Mouse (Mus musculus): ENCODE results near the gene Prrt3. TPM values are rescaled to one million over a fixed set of nuclear protein-coding genes. Genes with fewer than 3 reads are reported as not detected.

Prrt3 gene
- polyA plus RNA-seq (2015; fragmentation: Nextera tagmentation; extraction: Ambion mirVana) = 0.22 and 0.42 TPM in 2 replicates

- Histone ChIP-seq H3K27ac (ENCODE audit: low read length) (no peak within 1 kb of the TSS), H3K4me3 (ENCODE audit: low read length) (peak within 1 kb of the TSS; percentile 40), H3K27me3 (replicated peaks; ENCODE audit: control insufficient read depth, insufficient read depth, low read length) (peaks cover 13% of the 10 kb centered on the region), H3K4me1 (ENCODE audit: control insufficient read depth, insufficient read depth, low read length) (peaks cover 3% of the 10 kb centered on the region; the same call in 1 of the 2 replicates), H3K9me3 (ENCODE audit: control insufficient read depth, low read length) (no peaks in the 10 kb centered on the region), H3K36me3 (ENCODE audit: control insufficient read depth, insufficient read depth, low read length) (no peaks in the 10 kb centered on the region), H3K9ac (ENCODE audit: low read depth, low read length) (peak within 1 kb of the TSS; percentile 49), H3K4me2 (ENCODE audit: low read depth, low read length) (peak within 1 kb of the TSS; percentile 44)
- WGBS = 5% methylated on average over 32 of the region's 32 CpGs
- no peak for ATAC-seq
These were observed at the start of gene Prrt3 for GRCm38 (mm10) chr6:113501388-113502084. Prrt3 (minus strand) TSS chr6:113501931.

GRCm38 (mm10) chr6:113543906-113544481 lies 42.3 kb upstream of the Prrt3 start:
- Histone ChIP-seq H3K9me3 (ENCODE audit: control insufficient read depth, low read length) (no peaks in the 10 kb centered on the region), H3K27me3 (replicated peaks; ENCODE audit: control insufficient read depth, insufficient read depth, low read length) (no peaks in the 10 kb centered on the region), H3K4me3 (ENCODE audit: low read length) (no peak overlapping the region), H3K27ac (ENCODE audit: low read length) (no peak overlapping the region), H3K4me1 (ENCODE audit: control insufficient read depth, insufficient read depth, low read length) (no peaks in the 10 kb centered on the region), H3K36me3 (ENCODE audit: control insufficient read depth, insufficient read depth, low read length) (no peaks in the 10 kb centered on the region; the same call in 1 of the 2 replicates), H3K4me2 (ENCODE audit: low read depth, low read length) (no peak overlapping the region), H3K9ac (ENCODE audit: low read depth, low read length) (no peak overlapping the region)
- 92% methylated on average over 8 of the region's 12 CpGs for WGBS
- ATAC-seq = no peak

- H3K27ac ChIP-seq (ENCODE audit: low read length) = no peak overlapping the region
- H3K36me3 ChIP-seq (ENCODE audit: control insufficient read depth, insufficient read depth, low read length) = no peaks in the 10 kb centered on the region; the same call in 1 of the 2 replicates
- no peak overlapping the region for H3K4me2 ChIP-seq (ENCODE audit: low read depth, low read length)
- no peaks in the 10 kb centered on the region for H3K27me3 ChIP-seq (replicated peaks; ENCODE audit: control insufficient read depth, insufficient read depth, low read length)
- 86% methylated on average over 6 of the region's 6 CpGs for WGBS
- H3K4me3 ChIP-seq (ENCODE audit: low read length) = no peak overlapping the region
- H3K4me1 ChIP-seq (ENCODE audit: control insufficient read depth, insufficient read depth, low read length) = no peaks in the 10 kb centered on the region
- no peak overlapping the region for H3K9ac ChIP-seq (ENCODE audit: low read depth, low read length)
- ATAC-seq = no peak
- no peaks in the 10 kb centered on the region for H3K9me3 ChIP-seq (ENCODE audit: control insufficient read depth, low read length)
These were observed 39.9 kb upstream of the Prrt3 start for GRCm38 (mm10) chr6:113541610-113542009.

- Histone ChIP-seq H3K9me3 (ENCODE audit: control insufficient read depth, low read length) (no peaks in the 10 kb centered on the region), H3K27ac (ENCODE audit: low read length) (no peak overlapping the region), H3K9ac (ENCODE audit: low read depth, low read length) (no peak overlapping the region), H3K4me2 (ENCODE audit: low read depth, low read length) (no peak overlapping the region), H3K4me1 (ENCODE audit: control insufficient read depth, insufficient read depth, low read length) (peaks cover 7% of the 10 kb centered on the region), H3K4me3 (ENCODE audit: low read length) (no peak overlapping the region), H3K27me3 (replicated peaks; ENCODE audit: control insufficient read depth, insufficient read depth, low read length) (no peaks in the 10 kb centered on the region), H3K36me3 (ENCODE audit: control insufficient read depth, insufficient read depth, low read length) (no peaks in the 10 kb centered on the region; the same call in 1 of the 2 replicates)
- ATAC-seq = no peak
- 87% methylated on average over 7 of the region's 7 CpGs for WGBS
These were observed 33.2 kb upstream of the Prrt3 start for GRCm38 (mm10) chr6:113534886-113535285.

GRCm38 (mm10) chr6:113531840-113532404 lies 30.2 kb upstream of the Prrt3 start:
- Histone ChIP-seq H3K4me1 (ENCODE audit: control insufficient read depth, insufficient read depth, low read length) (peaks cover 7% of the 10 kb centered on the region), H3K9me3 (ENCODE audit: control insufficient read depth, low read length) (no peaks in the 10 kb centered on the region), H3K4me3 (ENCODE audit: low read length) (peak overlapping the region; percentile 95), H3K27me3 (replicated peaks; ENCODE audit: control insufficient read depth, insufficient read depth, low read length) (no peaks in the 10 kb centered on the region), H3K27ac (ENCODE audit: low read length) (no peak overlapping the region; the same call in 1 of the 2 replicates), H3K9ac (ENCODE audit: low read depth, low read length) (peak overlapping the region; percentile 88), H3K36me3 (ENCODE audit: control insufficient read depth, insufficient read depth, low read length) (no peaks in the 10 kb centered on the region), H3K4me2 (ENCODE audit: low read depth, low read length) (peak overlapping the region; percentile 62)
- 6% methylated on average over 7 of the region's 7 CpGs for WGBS
- 0 out of 2 replicates have a peak, but pooled peaks have one; percentile 27 for ATAC-seq

GRCm38 (mm10) chr6:113530932-113531839 lies 29.5 kb upstream of the Prrt3 start, which contains the start of the genes Emc3 and Fancd2:
Emc3 (minus strand) TSS chr6:113531652.
Fancd2 (plus strand) TSS chr6:113531682.
- Histone ChIP-seq H3K27ac (ENCODE audit: low read length) (peak within 1 kb of the TSS; percentile 77), H3K9me3 (ENCODE audit: control insufficient read depth, low read length) (no peaks in the 10 kb centered on the region), H3K4me3 (ENCODE audit: low read length) (peak within 1 kb of the TSS; percentile 95), H3K4me1 (ENCODE audit: control insufficient read depth, insufficient read depth, low read length) (peaks cover 7% of the 10 kb centered on the region), H3K9ac (ENCODE audit: low read depth, low read length) (peak within 1 kb of the TSS; percentile 88), H3K36me3 (ENCODE audit: control insufficient read depth, insufficient read depth, low read length) (no peaks in the 10 kb centered on the region), H3K4me2 (ENCODE audit: low read depth, low read length) (peak within 1 kb of the TSS; percentile 71), H3K27me3 (replicated peaks; ENCODE audit: control insufficient read depth, insufficient read depth, low read length) (no peaks in the 10 kb centered on the region)
- ATAC-seq = peak; percentile 92
- under 1% methylated on average over 47 of the region's 47 CpGs for WGBS

- Histone ChIP-seq H3K36me3 (ENCODE audit: control insufficient read depth, insufficient read depth, low read length) (peaks cover 11% of the 10 kb centered on the region), H3K27ac (ENCODE audit: low read length) (no peak overlapping the region), H3K9me3 (ENCODE audit: control insufficient read depth, low read length) (no peaks in the 10 kb centered on the region), H3K9ac (ENCODE audit: low read depth, low read length) (no peak overlapping the region), H3K4me1 (ENCODE audit: control insufficient read depth, insufficient read depth, low read length) (0 out of 2 replicates have a peak, but pooled peaks cover 2% of the 10 kb centered on the region), H3K4me2 (ENCODE audit: low read depth, low read length) (no peak overlapping the region), H3K27me3 (replicated peaks; ENCODE audit: control insufficient read depth, insufficient read depth, low read length) (no peaks in the 10 kb centered on the region), H3K4me3 (ENCODE audit: low read length) (no peak overlapping the region)
- ATAC-seq = no peak
- 82% methylated on average over 8 of the region's 8 CpGs for WGBS
These were observed 21.7 kb upstream of the Prrt3 start for GRCm38 (mm10) chr6:113523420-113523819.

- Histone ChIP-seq H3K4me1 (ENCODE audit: control insufficient read depth, insufficient read depth, low read length) (0 out of 2 replicates have a peak, but pooled peaks cover 2% of the 10 kb centered on the region), H3K27me3 (replicated peaks; ENCODE audit: control insufficient read depth, insufficient read depth, low read length) (no peaks in the 10 kb centered on the region), H3K9ac (ENCODE audit: low read depth, low read length) (no peak overlapping the region), H3K27ac (ENCODE audit: low read length) (no peak overlapping the region), H3K4me2 (ENCODE audit: low read depth, low read length) (no peak overlapping the region), H3K4me3 (ENCODE audit: low read length) (no peak overlapping the region), H3K36me3 (ENCODE audit: control insufficient read depth, insufficient read depth, low read length) (peaks cover 19% of the 10 kb centered on the region), H3K9me3 (ENCODE audit: control insufficient read depth, low read length) (no peaks in the 10 kb centered on the region)
- 74% methylated on average over 1 of the region's 1 CpGs for WGBS
- no peak for ATAC-seq
These were observed 20.6 kb upstream of the Prrt3 start for GRCm38 (mm10) chr6:113522310-113522709.

Data from intestine, embryonic 16.5 days (tissue).